Mouse (Mus musculus): ENCODE measurements around the gene Vopp1.
A peak's percentile ranks its signal among the peaks of the same experiment; 100 is the strongest.

DNA sequence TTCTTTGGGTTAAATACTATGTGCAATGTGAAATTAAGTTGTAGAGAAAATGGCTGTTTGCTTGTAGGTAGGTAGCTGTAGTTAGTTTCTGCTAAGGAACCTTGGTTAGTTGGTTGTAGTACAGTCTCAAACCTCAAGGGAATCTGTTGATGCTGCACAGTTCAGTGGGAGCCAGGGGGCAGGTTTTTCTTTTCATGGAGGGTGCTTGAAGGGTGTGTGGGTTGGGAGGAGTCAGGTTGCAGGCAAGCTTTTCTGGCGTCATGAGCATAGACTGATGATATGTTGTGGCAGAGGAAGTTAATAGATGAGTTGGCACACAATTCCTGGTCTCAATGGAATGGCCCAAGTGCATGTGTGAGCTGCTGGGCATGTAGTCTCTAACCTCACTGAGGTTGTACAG lies 113.2 kb downstream of the Vopp1 start:
- TF ChIP-seq EP300 (optimal IDR thresholded peaks at IDR 0.05) (no peak), CTCF (IDR thresholded peaks at IDR 0.05; ENCODE audit: low read depth) (peak; percentile 30; the same call in 1 of the 2 replicates)
